Mouse (Mus musculus): ENCODE results near the gene Gclm.
A peak's percentile ranks its signal among the peaks of the same experiment; 100 is the strongest.
"Not testable (repeated sequence)": the region's sequence is repeated elsewhere in the genome, so short reads cannot be mapped to it uniquely, and the experiment has no call there.

Gclm gene

DNA sequence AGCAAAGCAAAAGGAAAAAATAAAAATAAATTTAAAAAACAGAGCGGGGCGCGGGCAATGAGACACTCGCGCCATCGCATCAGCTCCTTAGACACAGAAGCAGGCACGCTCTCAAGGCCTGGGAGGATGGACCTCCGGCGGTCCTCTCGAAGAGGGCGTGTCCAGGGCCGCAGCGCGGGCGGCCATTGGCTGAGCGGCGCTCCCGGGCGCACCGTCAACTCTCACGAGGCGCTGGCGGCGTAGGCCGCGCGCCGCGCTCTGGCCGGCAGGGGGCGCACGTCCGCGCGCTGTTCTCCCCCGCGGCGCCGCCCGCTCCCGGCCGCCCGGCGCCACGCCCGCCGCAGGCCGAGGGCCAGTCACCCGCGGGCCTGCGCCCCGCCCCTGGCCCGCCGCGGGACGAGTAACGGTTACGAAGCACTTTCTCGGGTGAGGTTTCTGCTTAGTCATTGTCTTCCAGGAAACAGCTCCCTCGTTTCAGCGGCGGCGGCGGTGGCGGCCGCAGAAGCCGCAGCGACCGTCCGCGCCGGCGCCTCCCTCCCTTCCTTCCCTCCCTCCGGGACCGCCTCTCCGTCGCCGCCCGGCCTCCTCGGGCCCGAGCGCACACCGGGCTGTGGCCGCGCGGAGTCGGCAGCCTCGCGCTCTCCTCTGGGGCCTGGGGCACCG is at the start of gene Gclm:
Gene Gclm (plus strand): TSS at position 343 of the 663 bp plus-strand sequence.
- DNase-seq (ENCODE audit: low spot score), result peak; percentile 94

GRCm38 (mm10) chr3:122196621-122197298 is 48.6 kb upstream of the Gclm start:
- no peak for DNase-seq (ENCODE audit: low spot score)

DNA sequence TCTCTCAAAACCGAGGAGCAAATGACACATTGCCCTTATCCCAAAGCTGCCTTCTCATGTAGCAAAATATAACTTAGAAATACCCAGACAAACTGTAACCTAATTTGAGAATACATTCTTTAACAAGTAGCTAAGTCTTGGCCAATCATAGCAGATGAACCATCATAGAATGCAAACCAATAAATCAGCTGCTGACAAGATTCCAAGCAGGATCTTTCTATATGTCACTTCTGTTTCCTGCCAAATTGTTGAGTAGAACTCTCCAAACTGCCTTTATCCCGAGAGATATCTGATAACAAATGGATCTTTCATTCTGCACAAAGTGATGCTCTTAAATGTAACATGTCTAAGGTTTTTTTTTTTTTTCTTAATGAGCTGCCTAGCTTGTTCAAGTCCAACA is 46.8 kb upstream of the Gclm start:
- no peak for DNase-seq (ENCODE audit: low spot score)

GRCm38 (mm10) chr3:122198966-122199381 is 46.4 kb upstream of the Gclm start:
- DNase-seq (ENCODE audit: low spot score), result peak; percentile 85

DNA sequence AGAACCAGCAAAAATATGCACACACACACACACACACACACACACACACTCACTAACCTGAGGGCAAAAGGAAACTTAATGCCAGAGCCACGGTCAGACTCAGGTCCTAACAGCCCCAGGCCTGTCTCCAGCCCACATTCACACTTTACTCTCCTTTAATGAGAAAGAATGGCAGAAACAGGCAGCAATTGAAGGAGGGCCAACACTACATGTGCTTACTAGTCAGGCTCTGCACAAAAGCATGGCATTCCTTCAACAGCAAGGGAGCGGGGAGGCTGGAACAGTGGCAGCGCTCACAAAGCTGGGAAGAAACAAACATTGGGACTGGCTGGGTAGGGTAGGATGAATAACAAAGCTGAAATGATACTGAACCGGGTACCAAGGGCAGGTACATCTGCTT is 45.8 kb upstream of the Gclm start:
- no peak for DNase-seq (ENCODE audit: low spot score)

DNA sequence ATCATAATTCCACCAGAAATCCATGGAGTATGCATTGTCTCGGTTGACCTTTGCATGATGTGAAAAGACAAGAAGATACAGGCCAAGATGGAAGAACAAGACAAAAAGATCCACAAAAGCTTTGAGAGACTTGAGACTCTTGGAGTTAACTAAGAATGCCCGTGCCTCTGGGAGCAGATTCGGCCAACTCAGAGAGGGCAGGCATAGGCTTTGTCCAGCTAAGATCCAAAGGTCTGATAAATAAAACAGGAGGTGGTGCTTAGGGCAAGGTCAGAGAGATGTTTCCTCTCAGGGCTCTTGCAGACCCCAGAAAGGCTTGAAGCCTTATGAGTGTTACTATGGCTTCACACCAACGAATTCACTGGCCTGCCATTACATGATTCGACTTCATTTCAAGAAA is 45.3 kb upstream of the Gclm start:
- no peak for DNase-seq (ENCODE audit: low spot score)

DNA sequence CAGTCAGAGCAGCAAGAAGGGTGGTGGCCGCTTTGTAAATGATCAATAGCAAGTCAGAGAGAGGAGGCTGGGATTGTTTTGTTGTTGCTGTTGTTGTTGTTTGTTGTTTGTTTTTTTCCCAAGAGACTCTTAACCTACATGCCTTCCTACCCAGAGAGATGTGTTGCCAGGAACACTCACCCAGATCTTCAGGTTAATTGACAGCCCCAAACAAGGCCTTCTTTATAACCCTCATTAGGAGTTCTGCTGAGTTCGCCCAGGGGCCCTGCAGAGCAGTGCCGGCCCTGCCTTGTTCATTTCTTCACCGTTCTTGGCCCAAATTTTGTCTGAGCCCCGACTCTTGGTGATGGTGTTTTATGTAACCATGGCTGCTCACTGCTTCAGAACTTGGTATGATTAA is 44.9 kb upstream of the Gclm start:
- no peak for DNase-seq (ENCODE audit: low spot score)

DNA sequence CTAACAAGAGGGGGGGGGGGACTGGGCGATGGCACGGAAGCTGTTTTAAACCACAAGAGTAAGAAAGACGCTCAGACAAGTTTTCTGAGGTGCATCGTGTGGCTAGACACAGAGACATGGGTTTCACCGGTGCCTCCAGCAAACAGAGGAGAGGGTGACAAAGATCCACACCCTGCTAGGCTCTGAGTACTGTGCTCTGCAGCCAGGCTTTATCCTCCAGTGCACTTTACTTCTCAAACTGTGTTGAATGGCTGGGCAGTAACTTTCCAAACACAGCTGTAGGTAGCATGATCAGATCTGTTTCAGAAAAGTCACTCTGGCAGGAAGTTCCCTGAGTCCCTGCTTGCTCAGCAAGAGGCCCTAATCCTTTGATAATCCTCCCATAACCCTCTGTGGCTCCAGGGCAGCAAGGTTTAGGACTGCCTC is 43.0 kb upstream of the Gclm start:
- no peak for DNase-seq (ENCODE audit: low spot score)

DNA sequence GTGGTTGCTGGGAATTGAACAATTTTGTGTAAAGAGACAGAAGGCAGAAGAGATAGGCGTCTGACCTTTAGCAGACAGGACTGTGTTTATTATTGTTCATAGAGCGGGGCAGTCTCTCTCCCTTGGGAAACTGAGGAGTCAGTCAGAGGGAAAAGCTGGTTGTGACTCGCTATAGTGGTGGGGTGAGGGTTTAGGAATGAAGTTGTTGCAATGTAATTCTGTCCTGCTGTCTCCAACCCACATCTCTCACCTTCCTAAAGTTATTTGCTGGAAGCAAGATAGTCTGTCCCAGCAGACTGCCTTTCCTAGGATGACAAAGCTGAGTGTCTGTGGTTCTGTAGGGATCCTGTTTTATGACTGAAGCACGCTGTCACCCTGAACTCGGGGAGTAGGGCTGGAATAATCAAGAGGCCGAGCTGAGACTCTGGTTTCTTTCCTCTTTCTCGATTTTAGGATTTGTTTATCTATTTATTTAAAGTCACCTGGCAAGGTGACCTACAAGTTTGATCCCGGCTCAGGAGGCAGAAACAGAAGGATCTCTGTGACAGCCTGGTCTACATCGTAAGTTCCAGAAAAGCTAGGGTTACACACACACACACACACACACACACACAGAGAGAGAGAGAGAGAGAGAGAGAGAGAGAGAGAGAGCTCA is 41.6 kb upstream of the Gclm start:
- DNase-seq (ENCODE audit: low spot score), result no peak

DNA sequence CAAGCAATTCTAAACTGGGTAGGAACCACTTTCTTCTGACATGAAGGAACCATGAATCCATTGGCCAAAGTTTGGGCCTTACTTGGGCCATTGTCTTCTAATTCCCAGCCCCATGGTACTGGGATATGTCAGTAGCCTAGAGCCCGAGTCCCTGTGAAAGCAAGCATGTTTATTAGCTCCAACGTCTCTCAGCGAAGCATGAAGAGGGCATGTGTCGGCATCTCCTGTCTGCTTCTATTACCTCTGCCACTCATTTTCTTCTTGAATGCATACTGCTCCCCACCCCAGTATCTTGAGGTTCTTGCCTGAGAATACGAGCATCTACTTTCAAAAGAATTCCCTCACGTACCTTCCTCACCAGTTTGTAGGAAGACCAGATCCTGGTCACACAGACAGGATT is 39.6 kb upstream of the Gclm start:
- DNase-seq (ENCODE audit: low spot score), result no peak

DNA sequence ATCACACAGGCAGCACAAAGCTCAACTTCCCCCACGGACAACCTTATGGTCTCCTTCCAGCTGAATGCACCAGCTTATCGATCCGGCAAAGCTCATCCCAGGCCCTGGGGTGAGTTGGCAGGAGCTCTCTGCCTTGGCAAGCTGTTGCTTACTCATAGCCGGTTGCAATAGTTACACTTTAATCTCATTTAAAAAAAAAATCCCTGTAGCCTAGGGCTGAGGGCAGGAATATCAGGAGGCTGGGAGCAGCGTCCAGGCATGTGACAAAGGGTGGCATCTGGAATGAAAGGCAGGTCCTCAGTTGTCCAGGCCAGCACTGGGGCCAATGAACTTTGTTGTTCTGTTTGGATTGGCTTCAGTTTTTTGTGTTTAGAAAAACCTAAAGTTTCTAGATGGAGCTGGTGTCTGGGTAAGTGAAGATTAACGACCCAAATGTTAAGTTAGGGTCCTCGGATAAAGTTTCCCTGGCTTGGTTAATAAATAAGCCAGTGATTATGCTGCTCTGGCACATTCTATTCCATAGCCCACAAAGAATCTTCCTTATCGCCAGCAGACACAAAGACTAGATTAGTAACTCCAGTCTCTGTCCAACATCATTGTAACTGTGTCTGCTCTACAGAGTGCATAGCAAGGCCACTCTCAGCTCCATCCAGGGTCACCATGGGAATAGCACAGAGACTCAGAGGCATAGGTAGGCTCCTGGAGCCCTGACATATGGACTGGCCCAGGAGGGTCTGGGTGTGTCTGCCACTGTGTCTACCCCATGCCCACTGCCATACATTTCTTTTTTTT is 38.9 kb upstream of the Gclm start:
- no peak for DNase-seq (ENCODE audit: low spot score)

DNA sequence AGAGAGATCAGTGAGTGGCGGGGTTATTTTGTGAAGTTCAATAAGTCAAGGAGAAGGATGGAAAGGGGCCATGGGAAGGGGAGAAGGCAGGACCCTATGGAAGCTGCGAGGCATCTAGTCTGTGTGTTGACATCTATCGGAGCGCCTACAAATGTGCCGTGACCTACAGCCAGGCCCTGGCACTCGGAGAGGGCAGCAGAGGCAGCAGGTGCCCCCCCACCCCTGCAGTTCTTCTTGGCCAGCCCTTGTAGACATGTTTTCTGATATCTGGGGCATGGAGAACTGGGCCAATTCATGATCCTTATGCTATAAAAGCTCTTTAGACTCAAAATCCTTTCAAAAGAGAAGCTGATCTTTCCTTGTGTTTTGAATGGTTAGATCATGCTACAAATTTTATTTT is 37.6 kb upstream of the Gclm start:
- no peak for DNase-seq (ENCODE audit: low spot score)

GRCm38 (mm10) chr3:122208296-122209225 is 36.8 kb upstream of the Gclm start:
- DNase-seq (ENCODE audit: low spot score), result no peak

- DNase-seq (ENCODE audit: low spot score), result no peak
Measured at GRCm38 (mm10) chr3:122209511-122209910, 35.8 kb upstream of the Gclm start.

DNA sequence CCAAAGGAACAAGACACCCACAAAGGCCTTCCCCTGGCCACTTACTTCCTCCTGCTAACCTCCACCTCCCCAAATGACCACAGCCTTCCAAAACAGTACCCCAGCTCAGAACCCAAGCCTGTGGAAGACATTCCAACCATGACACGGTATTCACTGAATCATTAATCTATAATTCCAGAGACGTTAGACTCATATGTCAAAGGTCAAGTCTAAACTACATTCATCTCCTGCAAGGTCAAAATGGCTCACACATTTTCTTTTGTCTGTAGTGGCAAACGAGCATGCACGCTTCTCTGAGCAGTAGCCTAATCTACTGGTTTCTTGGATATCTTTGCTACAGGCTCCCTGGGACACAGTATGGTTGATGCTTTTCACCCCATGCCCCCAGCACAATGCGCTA is 34.9 kb upstream of the Gclm start:
- no peak for DNase-seq (ENCODE audit: low spot score)

- no peak for DNase-seq (ENCODE audit: low spot score)
Measured at GRCm38 (mm10) chr3:122210846-122211245, 34.5 kb upstream of the Gclm start.

GRCm38 (mm10) chr3:122211446-122212125 is 33.8 kb upstream of the Gclm start:
- no peak for DNase-seq (ENCODE audit: low spot score)

- no peak for DNase-seq (ENCODE audit: low spot score)
Measured at GRCm38 (mm10) chr3:122221240-122222036, 23.9 kb upstream of the Gclm start.

DNA sequence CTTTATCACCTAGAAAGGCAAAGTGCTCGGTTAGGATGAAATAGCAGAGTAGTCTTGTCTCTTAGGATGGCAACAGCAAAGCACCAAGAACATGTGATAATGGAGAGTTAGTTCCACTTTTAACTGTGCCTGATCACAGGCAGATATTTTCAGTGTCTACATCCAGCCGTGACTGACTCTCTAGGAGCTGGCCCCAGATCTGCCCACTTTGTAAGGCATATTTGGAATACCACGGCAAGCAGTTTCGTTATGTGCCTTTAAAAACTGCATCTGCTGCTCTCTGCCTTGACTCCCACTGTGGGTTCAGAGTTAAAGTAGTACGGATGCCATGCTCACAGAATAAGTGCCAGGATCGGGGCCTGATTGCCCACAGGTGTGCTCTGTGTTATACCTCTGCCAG is 18.4 kb upstream of the Gclm start:
- DNase-seq (ENCODE audit: low spot score), result not testable (repeated sequence)

- no peak for DNase-seq (ENCODE audit: low spot score)
Measured at GRCm38 (mm10) chr3:122235772-122236171, 9.6 kb upstream of the Gclm start.

Data from lung, postnatal 25 days (tissue).